Mouse (Mus musculus): ENCODE results near the gene Try5.

DNA sequence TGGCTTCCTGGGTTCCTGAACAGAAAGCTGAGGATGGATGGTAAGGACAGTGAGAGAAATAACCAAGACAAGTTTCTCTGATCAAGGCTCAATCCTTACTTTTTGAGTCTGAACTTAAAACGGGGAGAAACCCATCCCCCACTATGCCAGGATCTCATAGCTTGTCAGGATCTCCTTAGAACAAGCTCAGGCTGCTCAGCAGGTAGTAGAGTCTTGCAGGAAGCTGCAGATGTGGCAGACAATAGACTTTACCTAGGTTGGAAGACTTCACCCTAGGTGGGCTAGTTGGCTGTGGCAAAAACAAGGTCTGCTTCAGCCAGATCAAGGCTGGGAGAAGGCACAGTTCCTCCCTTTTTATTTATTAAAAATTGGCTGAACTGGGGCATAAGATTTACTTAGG is 18.4 kb downstream of the Try5 start:
- TF ChIP-seq EP300 (optimal IDR thresholded peaks at IDR 0.05) (no peak), CTCF (IDR thresholded peaks at IDR 0.05; ENCODE audit: low read depth) (no peak)
